Mouse (Mus musculus): ENCODE measurements around the gene Krtap19-2. TPM values are rescaled to one million over a fixed set of nuclear protein-coding genes. Genes with fewer than 3 reads are reported as not detected.

Krtap19-2 gene
- not detected in 2 replicates for polyA plus RNA-seq (2014; fragmentation: Nextera tagmentation; extraction: Ambion mirVana)

DNA sequence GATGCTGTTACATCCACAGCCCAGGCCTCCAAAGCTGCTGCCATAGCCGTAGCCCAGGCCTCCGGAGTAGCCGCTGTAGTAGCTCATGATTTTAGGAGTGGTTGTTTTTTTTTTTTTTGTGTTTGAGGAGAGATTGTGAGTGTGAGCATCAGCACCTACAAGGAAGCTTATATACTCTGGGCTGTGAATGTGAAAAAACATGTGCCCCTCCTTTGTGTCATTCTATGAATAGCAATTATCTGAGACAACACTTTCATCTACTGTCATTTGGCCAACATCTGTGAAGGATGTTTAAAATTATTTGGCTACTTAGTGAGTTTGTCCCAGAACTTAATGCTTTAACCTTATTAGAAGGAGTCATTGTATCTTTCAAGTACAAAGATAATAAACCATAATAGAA lies at the start of gene Krtap19-2:
Gene Krtap19-2 (minus strand): TSS at position 101 of the 400 bp plus-strand sequence.
- H3K4me2 ChIP-seq = no peak within 1 kb of the TSS
- WGBS = 92% methylated on average over 3 of the region's 3 CpGs
- DNase-seq (ENCODE audit: low spot score) (no peak), ATAC-seq (replicated peaks; ENCODE audit: low FRiP score) (no peak)
- no peaks in the 10 kb centered on the region for H3K4me1 ChIP-seq (replicated peaks; ENCODE audit: control insufficient read depth, insufficient read depth, low read length)
- H3K36me3 ChIP-seq (ENCODE audit: control insufficient read depth, insufficient read depth, low read length) = no peaks in the 10 kb centered on the region
- no peak within 1 kb of the TSS for H3K9ac ChIP-seq (ENCODE audit: low read depth, low read length)
- no peak within 1 kb of the TSS for H3K27ac ChIP-seq (ENCODE audit: low read depth, low read length)
- H3K9me3 ChIP-seq (ENCODE audit: control insufficient read depth, low read length) = no peaks in the 10 kb centered on the region
- H3K4me3 ChIP-seq (ENCODE audit: low read depth, low read length) = no peak within 1 kb of the TSS
- H3K27me3 ChIP-seq (replicated peaks; ENCODE audit: control insufficient read depth, insufficient read depth, low read length) = no peaks in the 10 kb centered on the region

- DNase-seq (ENCODE audit: low spot score) (no peak), ATAC-seq (replicated peaks; ENCODE audit: low FRiP score) (no peak)
- Histone ChIP-seq H3K36me3 (ENCODE audit: control insufficient read depth, insufficient read depth, low read length) (no peaks in the 10 kb centered on the region), H3K4me3 (ENCODE audit: low read depth, low read length) (no peak within 1 kb of the TSS), H3K9ac (ENCODE audit: low read depth, low read length) (no peak within 1 kb of the TSS), H3K4me2 (no peak within 1 kb of the TSS), H3K9me3 (ENCODE audit: control insufficient read depth, low read length) (no peaks in the 10 kb centered on the region; the same call in 1 of the 2 replicates), H3K4me1 (replicated peaks; ENCODE audit: control insufficient read depth, insufficient read depth, low read length) (no peaks in the 10 kb centered on the region), H3K27ac (ENCODE audit: low read depth, low read length) (no peak within 1 kb of the TSS), H3K27me3 (replicated peaks; ENCODE audit: control insufficient read depth, insufficient read depth, low read length) (no peaks in the 10 kb centered on the region)
- 88% methylated on average over 6 of the region's 6 CpGs for WGBS
These were observed 22.3 kb upstream of the Krtap19-2 start, which contains the start of gene Krtap19-5 for GRCm38 (mm10) chr16:88896357-88896756. Gene Krtap19-5 (minus strand): TSS chr16:88896457.

- Histone ChIP-seq H3K27ac (ENCODE audit: low read depth, low read length) (no peak overlapping the region), H3K4me1 (replicated peaks; ENCODE audit: control insufficient read depth, insufficient read depth, low read length) (no peaks in the 10 kb centered on the region), H3K4me2 (no peak overlapping the region), H3K27me3 (replicated peaks; ENCODE audit: control insufficient read depth, insufficient read depth, low read length) (no peaks in the 10 kb centered on the region), H3K4me3 (ENCODE audit: low read depth, low read length) (no peak overlapping the region), H3K9me3 (ENCODE audit: control insufficient read depth, low read length) (no peaks in the 10 kb centered on the region), H3K9ac (ENCODE audit: low read depth, low read length) (no peak overlapping the region), H3K36me3 (ENCODE audit: control insufficient read depth, insufficient read depth, low read length) (no peaks in the 10 kb centered on the region)
- DNase-seq (ENCODE audit: low spot score) (no peak), ATAC-seq (replicated peaks; ENCODE audit: low FRiP score) (no peak)
- WGBS = 80% methylated on average over 6 of the region's 6 CpGs
These were observed 12.8 kb upstream of the Krtap19-2 start for GRCm38 (mm10) chr16:88886870-88887269.

GRCm38 (mm10) chr16:88884989-88885388 lies 10.9 kb upstream of the Krtap19-2 start, which contains the start of gene Krtap19-4:
Gene Krtap19-4 (minus strand): TSS chr16:88885089.
- H3K4me3 ChIP-seq (ENCODE audit: low read depth, low read length) = no peak within 1 kb of the TSS
- ATAC-seq (replicated peaks; ENCODE audit: low FRiP score) = no peak
- WGBS = 81% methylated on average over 5 of the region's 5 CpGs
- H3K27ac ChIP-seq (ENCODE audit: low read depth, low read length) = no peak within 1 kb of the TSS
- H3K4me2 ChIP-seq = no peak within 1 kb of the TSS
- H3K9me3 ChIP-seq (ENCODE audit: control insufficient read depth, low read length) = no peaks in the 10 kb centered on the region
- H3K4me1 ChIP-seq (replicated peaks; ENCODE audit: control insufficient read depth, insufficient read depth, low read length) = no peaks in the 10 kb centered on the region
- H3K27me3 ChIP-seq (replicated peaks; ENCODE audit: control insufficient read depth, insufficient read depth, low read length) = no peaks in the 10 kb centered on the region
- no peaks in the 10 kb centered on the region for H3K36me3 ChIP-seq (ENCODE audit: control insufficient read depth, insufficient read depth, low read length)
- no peak within 1 kb of the TSS for H3K9ac ChIP-seq (ENCODE audit: low read depth, low read length)
- no peak for DNase-seq (ENCODE audit: low spot score)

- Histone ChIP-seq H3K4me2 (no peak within 1 kb of the TSS), H3K4me1 (replicated peaks; ENCODE audit: control insufficient read depth, insufficient read depth, low read length) (no peaks in the 10 kb centered on the region), H3K27me3 (replicated peaks; ENCODE audit: control insufficient read depth, insufficient read depth, low read length) (no peaks in the 10 kb centered on the region), H3K36me3 (ENCODE audit: control insufficient read depth, insufficient read depth, low read length) (no peaks in the 10 kb centered on the region), H3K27ac (ENCODE audit: low read depth, low read length) (no peak within 1 kb of the TSS), H3K9me3 (ENCODE audit: control insufficient read depth, low read length) (no peaks in the 10 kb centered on the region), H3K9ac (ENCODE audit: low read depth, low read length) (no peak within 1 kb of the TSS), H3K4me3 (ENCODE audit: low read depth, low read length) (no peak within 1 kb of the TSS)
- no peak for DNase-seq (ENCODE audit: low spot score)
- WGBS = 78% methylated on average over 2 of the region's 2 CpGs
- no peak for ATAC-seq (replicated peaks; ENCODE audit: low FRiP score)
These were observed 3.9 kb upstream of the Krtap19-2 start, which contains the start of gene Krtap19-3 for GRCm38 (mm10) chr16:88877938-88878337. Gene Krtap19-3 (minus strand): TSS chr16:88878038.

DNA sequence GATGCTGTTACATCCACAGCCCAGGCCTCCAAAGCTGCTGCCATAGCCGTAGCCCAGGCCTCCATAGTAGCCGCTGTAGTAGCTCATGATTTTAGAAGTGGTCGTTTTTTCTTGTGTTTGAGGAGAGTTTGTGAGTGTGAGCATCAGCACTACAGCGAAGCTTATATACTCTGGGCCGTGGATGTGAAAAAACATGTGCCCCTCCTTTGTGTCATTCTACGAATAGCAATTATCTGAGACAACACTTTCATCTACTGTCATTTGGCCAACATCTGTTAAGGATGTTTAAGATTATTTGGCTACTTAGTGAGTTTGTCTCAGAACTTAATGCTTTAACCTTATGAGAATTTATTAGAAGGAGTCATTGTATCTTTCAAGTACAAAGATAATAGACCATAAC lies 4.8 kb downstream of the Krtap19-2 start, which contains the start of gene Krtap19-1:
Gene Krtap19-1 (minus strand): TSS at position 101 of the 400 bp plus-strand sequence.
- 76% methylated on average over 6 of the region's 6 CpGs for WGBS
- no peak within 1 kb of the TSS for H3K9ac ChIP-seq (ENCODE audit: low read depth, low read length)
- no peaks in the 10 kb centered on the region for H3K36me3 ChIP-seq (ENCODE audit: control insufficient read depth, insufficient read depth, low read length)
- DNase-seq (ENCODE audit: low spot score) (no peak), ATAC-seq (replicated peaks; ENCODE audit: low FRiP score) (no peak)
- H3K4me2 ChIP-seq = no peak within 1 kb of the TSS
- H3K27me3 ChIP-seq (replicated peaks; ENCODE audit: control insufficient read depth, insufficient read depth, low read length) = no peaks in the 10 kb centered on the region
- no peaks in the 10 kb centered on the region for H3K4me1 ChIP-seq (replicated peaks; ENCODE audit: control insufficient read depth, insufficient read depth, low read length)
- H3K27ac ChIP-seq (ENCODE audit: low read depth, low read length) = no peak within 1 kb of the TSS
- no peak within 1 kb of the TSS for H3K4me3 ChIP-seq (ENCODE audit: low read depth, low read length)
- H3K9me3 ChIP-seq (ENCODE audit: control insufficient read depth, low read length) = no peaks in the 10 kb centered on the region

DNA sequence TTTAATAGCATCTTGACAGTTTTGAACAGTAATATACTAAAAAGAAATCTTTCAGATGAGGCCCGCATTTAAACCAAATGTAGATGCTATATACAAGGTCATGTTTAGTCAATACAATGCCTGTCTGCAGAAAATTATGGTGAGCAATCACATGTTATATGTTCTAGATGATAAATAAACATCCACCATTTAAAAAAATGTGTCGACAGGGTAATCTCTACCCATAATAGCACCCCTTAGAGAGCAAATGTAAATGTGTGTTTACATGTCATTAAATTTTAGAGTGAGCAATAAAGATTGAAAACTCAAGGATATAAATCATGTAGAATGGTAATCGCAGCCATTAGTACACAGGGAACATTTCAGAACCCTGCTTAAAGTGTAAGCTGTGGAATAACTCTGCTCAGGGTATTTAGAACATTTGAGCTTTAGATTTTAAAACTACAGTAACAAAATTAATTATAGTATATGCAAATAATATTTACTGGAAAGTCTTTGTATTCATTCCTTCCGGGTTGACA lies 9.1 kb downstream of the Krtap19-2 start:
- 80% methylated on average over 4 of the region's 4 CpGs for whole genome bisulfite sequencing
- Histone ChIP-seq H3K4me1 (replicated peaks; ENCODE audit: control insufficient read depth, insufficient read depth, low read length) (no peaks in the 10 kb centered on the region), H3K27me3 (replicated peaks; ENCODE audit: control insufficient read depth, insufficient read depth, low read length) (no peaks in the 10 kb centered on the region), H3K36me3 (ENCODE audit: control insufficient read depth, insufficient read depth, low read length) (no peaks in the 10 kb centered on the region), H3K4me3 (ENCODE audit: low read depth, low read length) (no peak overlapping the region), H3K4me2 (no peak overlapping the region), H3K27ac (ENCODE audit: low read depth, low read length) (no peak overlapping the region), H3K9ac (ENCODE audit: low read depth, low read length) (no peak overlapping the region), H3K9me3 (ENCODE audit: control insufficient read depth, low read length) (no peaks in the 10 kb centered on the region)
- no peak for ATAC-seq (replicated peaks; ENCODE audit: low FRiP score)
- no peak for DNase-seq (ENCODE audit: low spot score)

DNA sequence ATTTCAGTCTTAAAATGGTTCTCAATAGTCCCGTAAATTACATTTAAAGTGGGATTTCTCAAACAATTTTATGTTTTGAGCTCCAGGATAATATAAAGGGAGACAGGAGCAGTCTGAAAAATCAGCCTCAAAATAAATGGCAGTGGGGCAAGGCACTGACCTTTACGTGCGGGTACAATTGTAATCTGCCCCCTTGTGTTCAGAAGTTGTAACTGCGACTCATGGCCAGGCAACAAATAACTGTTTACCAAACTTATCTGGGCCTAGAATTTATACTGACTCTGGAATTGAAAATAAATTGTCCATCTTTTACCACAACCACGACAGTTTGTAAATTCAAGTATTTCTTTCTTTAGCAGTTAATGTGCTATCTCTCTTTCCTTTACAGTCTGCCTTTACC lies 22.6 kb downstream of the Krtap19-2 start:
- DNase-seq (ENCODE audit: low spot score) = no peak
- no peak overlapping the region for H3K4me3 ChIP-seq (ENCODE audit: low read depth, low read length)
- no peaks in the 10 kb centered on the region for H3K27me3 ChIP-seq (replicated peaks; ENCODE audit: control insufficient read depth, insufficient read depth, low read length)
- no peak overlapping the region for H3K4me2 ChIP-seq
- no peaks in the 10 kb centered on the region for H3K9me3 ChIP-seq (ENCODE audit: control insufficient read depth, low read length)
- no peak overlapping the region for H3K27ac ChIP-seq (ENCODE audit: low read depth, low read length)
- WGBS = 20% methylated on average over 5 of the region's 5 CpGs
- no peaks in the 10 kb centered on the region for H3K4me1 ChIP-seq (replicated peaks; ENCODE audit: control insufficient read depth, insufficient read depth, low read length)
- no peak overlapping the region for H3K9ac ChIP-seq (ENCODE audit: low read depth, low read length)
- no peak for ATAC-seq (replicated peaks; ENCODE audit: low FRiP score)
- H3K36me3 ChIP-seq (ENCODE audit: control insufficient read depth, insufficient read depth, low read length) = no peaks in the 10 kb centered on the region

- Histone ChIP-seq H3K27me3 (replicated peaks; ENCODE audit: control insufficient read depth, insufficient read depth, low read length) (no peaks in the 10 kb centered on the region), H3K36me3 (ENCODE audit: control insufficient read depth, insufficient read depth, low read length) (no peaks in the 10 kb centered on the region), H3K27ac (ENCODE audit: low read depth, low read length) (no peak overlapping the region), H3K4me2 (no peak overlapping the region), H3K4me1 (replicated peaks; ENCODE audit: control insufficient read depth, insufficient read depth, low read length) (no peaks in the 10 kb centered on the region), H3K9ac (ENCODE audit: low read depth, low read length) (no peak overlapping the region), H3K9me3 (ENCODE audit: control insufficient read depth, low read length) (no peaks in the 10 kb centered on the region), H3K4me3 (ENCODE audit: low read depth, low read length) (no peak overlapping the region)
- ATAC-seq (replicated peaks; ENCODE audit: low FRiP score) = no peak
- no peak for DNase-seq (ENCODE audit: low spot score)
- WGBS = 79% methylated on average over 4 of the region's 4 CpGs
These were observed 25.5 kb downstream of the Krtap19-2 start for GRCm38 (mm10) chr16:88848558-88848957.

All from liver, embryonic 11.5 days (tissue).